Comparison of ENCODE assay signal across 32 mouse cellular contexts in the genomic region with DNA sequence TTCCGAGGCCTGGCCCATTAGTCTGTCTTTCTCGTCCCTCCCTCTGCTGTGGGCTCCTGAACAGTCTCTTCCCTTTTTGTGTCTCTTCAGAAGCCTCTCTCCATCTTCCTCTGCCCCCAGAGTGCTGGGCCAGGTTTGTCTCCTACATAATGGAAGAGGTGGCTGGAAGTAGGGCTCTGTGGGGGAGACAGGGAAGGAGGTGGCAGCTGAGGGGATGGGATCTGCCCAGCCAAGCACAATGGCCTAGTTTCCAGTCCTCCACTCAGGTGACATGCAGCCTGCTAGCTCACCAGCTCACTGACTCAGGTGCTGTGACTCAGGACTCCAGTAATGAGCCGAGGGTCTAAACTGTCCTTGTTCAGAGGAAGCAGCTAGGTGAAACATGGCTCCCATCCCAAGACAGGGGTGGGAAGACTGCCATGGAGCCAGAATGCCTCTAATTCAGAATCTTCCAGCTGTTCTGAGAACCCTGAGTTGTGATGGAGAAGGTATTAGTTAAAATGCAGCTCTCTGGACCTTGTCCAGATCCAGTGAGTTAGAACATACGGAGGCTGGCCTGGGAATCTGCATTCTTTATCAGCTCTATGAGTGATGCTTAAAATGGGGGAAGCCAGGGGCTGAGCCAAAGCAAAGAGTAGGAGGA. TPM values are rescaled to one million over a fixed set of nuclear protein-coding genes. Genes with fewer than 3 reads are reported as not detected.
DNase-seq lines count a peak whose midpoint lies in the region; ATAC-seq and TF ChIP-seq lines count a peak whose summit lies in the region.
"Had no signal": no experiment of that assay in that cellular context is flagged by ENCODE, and none has a peak within 500 bp of the region (broad histone marks: within the 10 kb centered on the region; RNA-seq: fewer than 3 reads in every experiment).

No protein-coding gene starts in this region.

- TF ChIP-seq CTCF in left cerebral cortex, adult 2 months (IDR thresholded peaks at IDR 0.05): no peak

- intact Hi-C loops in left cerebral cortex, adult 2 months (cut with DNase I): loop anchor here (1.0 kb wide), 1 partner anchor 80 kb away; no protein-coding TSS in a partner anchor

- no peak for DNase-seq in frontal cortex, postnatal 25 days (ENCODE audit: low spot score in 2 of 2)
- peak in 1 of 2 experiments; percentile 49 for DNase-seq in left cerebral cortex, adult 2 months (ENCODE audit: extremely low spot score in 1 of 2, low spot score in 2 of 2)
- DNase-seq in left cerebral cortex, adult 11 months (ENCODE audit: low spot score): no peak
- DNase-seq in right cerebral cortex, postnatal 25 days: peak; percentile 55
- no peak for DNase-seq in right cerebral cortex, postnatal 10 days (ENCODE audit: low spot score in 2 of 2)
- DNase-seq in urinary bladder, postnatal 25 days (ENCODE audit: low spot score): no peak
- DNase-seq: adrenal gland, postnatal 14 days; cerebellum, adult 8-10 months; forebrain, postnatal 0 days; gastrocnemius, adult 2 months; heart, adult 2 months; heart, postnatal 10 days; kidney, adult 9 months; kidney, postnatal 10 days; liver; lung, adult 2 months; lung, postnatal 10 days; thymus, adult 2 months; thymus, postnatal 36 days had no signal

- H3K4me3 ChIP-seq in left cerebral cortex, adult 2 months: no peak overlapping the region
- H3K4me3 ChIP-seq: embryonic facial prominence, embryonic 13.5 days; gastrocnemius, adult 2 months; heart, adult 2 months; heart, embryonic 13.5 days; midbrain, embryonic 13.5 days had no signal

- H3K27ac ChIP-seq in left cerebral cortex, adult 2 months: 0 out of 2 replicates have a peak overlapping the region, but pooled peaks have one; percentile 1
- H3K27ac ChIP-seq: embryonic facial prominence, embryonic 13.5 days; gastrocnemius, adult 2 months; heart, adult 2 months; heart, embryonic 13.5 days; hindbrain, embryonic 14.5 days; liver, embryonic 14.5 days; macrophage; midbrain, embryonic 13.5 days; stomach, postnatal 0 days had no signal

- ATAC-seq in frontal cortex, adult (ENCODE audit: low TSS enrichment): peak; percentile 93
- ATAC-seq: CD4-positive, CD25-positive, alpha-beta regulatory T cell, adult 4 months; forebrain, postnatal 0 days; intestine, postnatal 0 days; midbrain, embryonic 13.5 days had no signal

RNA-seq across cellular contexts. Expression of a gene that starts 49.9 kb away (rescaled TPM):
- 1 to 10 TPM; 1.6 to 1.7 TPM for total RNA-seq in left cerebral cortex, adult 2 months (2021)
- total RNA-seq: common myeloid progenitor, adult 5-6 weeks; heart, adult 2 months; heart, postnatal 10 days; hematopoietic stem cell, adult 5-6 weeks; megakaryocyte-erythroid progenitor cell, adult 5-6 weeks had no signal
